Mouse (Mus musculus): ENCODE data around the gene Rabgef1.

DNA sequence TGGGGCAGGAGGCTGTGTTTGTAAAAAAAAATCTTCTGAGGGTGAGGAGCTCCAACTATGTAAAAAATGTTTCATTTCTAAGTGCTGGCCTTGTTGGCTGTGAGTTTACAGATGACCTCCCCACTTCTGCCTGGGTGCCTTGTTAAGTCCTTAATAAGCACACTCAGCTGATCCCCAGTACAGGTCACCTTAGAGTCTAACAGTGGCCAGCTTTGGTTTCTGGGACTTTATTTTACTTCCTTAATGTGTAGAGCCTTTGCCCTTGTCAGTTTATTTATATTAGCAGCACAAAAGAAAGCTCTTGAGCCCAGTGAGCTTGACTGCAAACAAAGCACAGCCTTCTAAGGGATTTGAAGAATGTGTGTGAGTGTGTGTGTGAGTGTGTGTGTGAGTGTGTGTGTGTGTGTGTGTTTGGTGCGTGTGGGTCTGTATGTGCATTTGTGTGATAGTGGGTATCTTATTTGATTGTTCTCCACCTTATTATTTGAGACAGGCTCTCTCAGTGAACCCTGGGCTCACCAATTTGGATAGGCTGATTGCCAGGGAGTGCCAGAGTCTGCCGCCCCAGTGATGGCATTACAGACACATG lies 20.9 kb downstream of the Rabgef1 start:
- no peak for TF ChIP-seq CTCF (IDR thresholded peaks at IDR 0.05; ENCODE audit: low read depth, low read length)
- TF ChIP-seq POLR2A (IDR thresholded peaks at IDR 0.05; ENCODE audit: extremely low read depth, insufficient read depth, low read length) = no peak
